Mouse (Mus musculus) liver, embryonic 13.5 days (tissue): ENCODE data around the gene Olfr117. TPM values are rescaled to one million over a fixed set of nuclear protein-coding genes. Genes with fewer than 3 reads are reported as not detected.
"Not testable (repeated sequence)": the region's sequence is repeated elsewhere in the genome, so short reads cannot be mapped to it uniquely, and the experiment has no call there.

Source experiments
- ATAC-seq: fragments of 200-750 bp; cut with Nextera tagmentation; 2 replicates; pipeline ENCODE4 v1.8.0; 2017; ENCODE audit warnings: low read depth, mild to moderate bottlenecking, moderate number of reproducible peaks, moderate library complexity
- DNase-seq: peaks from one replicate; pipeline ENCODE4 v3.0.0; 2022
- H3K27ac ChIP-seq: fragments of 300-500 bp; sonication (generic); 2 replicates; pipeline ENCODE4 v1.5.1; 2015; ENCODE audit warnings: moderate library complexity, mild to moderate bottlenecking, inconsistent platforms
- H3K27me3 ChIP-seq: fragments of 300-500 bp; sonication (generic); 2 replicates; pipeline ENCODE4 v1.6.1; 2015; ENCODE audit warnings: mild to moderate bottlenecking, inconsistent platforms
- H3K36me3 ChIP-seq: fragments of 300-500 bp; sonication (generic); 2 replicates; pipeline ENCODE4 v1.6.1; 2015; ENCODE audit warnings: mild to moderate bottlenecking, inconsistent platforms
- H3K4me1 ChIP-seq: fragments of 300-500 bp; sonication (generic); replicated peaks from 2 replicates; pipeline ENCODE4 v1.6.1; 2015; ENCODE audit warnings: inconsistent platforms
- H3K4me2 ChIP-seq: fragments of 300-500 bp; sonication (generic); 2 replicates; pipeline ENCODE4 v1.6.1; 2015; ENCODE audit warnings: inconsistent platforms, mild to moderate bottlenecking, moderate library complexity
- H3K4me3 ChIP-seq: fragments of 300-500 bp; sonication (generic); replicated peaks from 2 replicates; pipeline ENCODE4 v1.5.1; 2015; ENCODE audit warnings: mild to moderate bottlenecking, inconsistent platforms
- H3K9ac ChIP-seq: fragments of 300-500 bp; sonication (generic); 2 replicates; pipeline ENCODE4 v1.6.1; 2015; ENCODE audit warnings: mild to moderate bottlenecking, inconsistent platforms
- H3K9me3 ChIP-seq: fragments of 300-500 bp; sonication (generic); replicated peaks from 2 replicates; pipeline ENCODE4 v1.6.1; 2016; ENCODE audit warnings: inconsistent platforms
- WGBS: fragments of 180-500 bp; shearing (Covaris S2); methylation state at CpG from one replicate; pipeline ENCODE4 v1.1.7; 2015; ENCODE audit not compliant: insufficient replicate concordance; 5-methylcytosine and 5-hydroxymethylcytosine counted together
- polyA plus RNA-seq: library from polyadenylated mRNA; unstranded; fragments of >200 nt; fragmentation: Nextera tagmentation; extraction: Ambion mirVana; gene quantifications from 2 replicates; pipeline ENCODE4 v1.2.1, GENCODE M21; 2015

Olfr117 gene
- polyA plus RNA-seq = not detected in 2 replicates

DNA sequence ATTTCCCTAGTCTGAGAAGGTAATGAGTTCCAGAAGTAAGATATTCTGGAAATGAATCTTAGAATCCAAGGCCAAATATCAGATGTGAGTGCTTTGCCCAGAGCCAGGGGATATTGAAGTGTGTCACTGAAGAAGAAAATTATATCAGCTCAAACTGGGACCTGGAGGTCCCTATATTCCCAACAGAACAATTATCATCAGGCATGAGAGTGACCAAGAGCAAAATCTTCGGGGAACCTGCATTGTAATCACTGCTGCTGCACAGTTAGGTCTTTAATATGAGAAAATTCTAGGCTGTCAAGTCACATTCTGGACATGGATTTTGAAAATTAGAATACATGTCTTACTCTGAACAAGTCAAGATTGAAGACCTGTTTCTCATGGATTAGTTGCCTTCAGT is at the start of gene Olfr117:
Olfr117 (minus strand) TSS at position 101 of the 400 bp plus-strand sequence.
- Histone ChIP-seq H3K9me3 (no peaks in the 10 kb centered on the region), H3K9ac (no peak within 1 kb of the TSS), H3K27ac (no peak within 1 kb of the TSS), H3K4me1 (no peaks in the 10 kb centered on the region), H3K4me3 (no peak within 1 kb of the TSS), H3K4me2 (no peak within 1 kb of the TSS), H3K36me3 (no peaks in the 10 kb centered on the region), H3K27me3 (no peaks in the 10 kb centered on the region)
- DNase-seq = no peak
- WGBS = 37% methylated on average over 1 of the region's 1 CpGs
- no peak for ATAC-seq

DNA sequence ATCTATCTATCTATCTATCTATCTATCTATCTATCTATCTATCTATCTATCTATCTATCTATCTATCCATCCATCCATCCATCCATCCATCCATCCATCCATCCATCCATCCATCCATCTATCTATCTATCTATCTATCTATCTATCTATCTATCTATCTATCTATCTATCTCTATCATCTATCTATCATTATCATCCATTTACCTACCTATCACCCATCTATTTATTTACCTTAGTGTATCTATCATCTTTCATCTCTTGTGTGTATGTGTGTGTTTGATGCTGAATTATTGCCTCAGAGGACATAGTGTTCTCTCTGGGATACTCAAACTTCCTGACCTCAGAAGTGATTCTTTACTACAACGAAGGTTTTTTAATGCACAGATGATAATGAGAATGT is 32.7 kb upstream of the Olfr117 start, which contains the start of gene Olfr119:
Olfr119 (plus strand) TSS at position 301 of the 400 bp plus-strand sequence.
- ATAC-seq, H3K27ac ChIP-seq: not testable (repeated sequence)
- 40% methylated on average over 1 of the region's 1 CpGs for WGBS

DNA sequence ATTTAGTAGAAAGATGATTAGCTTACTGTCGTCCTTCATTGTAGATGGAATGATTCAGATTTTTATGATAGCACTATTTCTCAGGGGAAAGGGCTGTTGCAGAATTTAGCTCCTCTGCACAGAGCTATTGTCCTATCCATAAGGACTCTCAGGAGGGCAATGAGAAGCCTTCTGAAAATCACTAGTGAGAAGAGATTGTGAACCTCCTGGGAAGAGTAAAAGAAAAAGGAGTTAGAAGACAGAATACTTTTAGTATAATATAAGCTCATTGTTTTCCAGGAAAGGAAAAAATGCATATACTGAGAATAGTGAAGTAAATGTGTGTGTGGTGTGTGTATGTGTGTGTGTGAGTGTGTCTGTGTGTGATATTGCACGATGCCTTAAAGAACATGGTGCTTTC is 3.1 kb upstream of the Olfr117 start, which contains the start of gene Olfr118:
Olfr118 (plus strand) TSS at position 301 of the 400 bp plus-strand sequence.
- H3K27ac ChIP-seq = no peak within 1 kb of the TSS
- DNase-seq (no peak), ATAC-seq (no peak)
- H3K4me1 ChIP-seq = no peaks in the 10 kb centered on the region
- H3K36me3 ChIP-seq = no peaks in the 10 kb centered on the region
- no peak within 1 kb of the TSS for H3K9ac ChIP-seq
- H3K9me3 ChIP-seq = no peaks in the 10 kb centered on the region
- no peak within 1 kb of the TSS for H3K4me3 ChIP-seq
- H3K27me3 ChIP-seq = no peaks in the 10 kb centered on the region
- no peak within 1 kb of the TSS for H3K4me2 ChIP-seq
- 41% methylated on average over 2 of the region's 2 CpGs for WGBS

More for the DNA sequence above, 32.7 kb upstream of the Olfr117 start, which contains the start of gene Olfr119:
- not testable (repeated sequence) for H3K4me1 ChIP-seq, DNase-seq, H3K4me2 ChIP-seq, H3K36me3 ChIP-seq, H3K9me3 ChIP-seq, H3K9ac ChIP-seq, H3K4me3 ChIP-seq, H3K27me3 ChIP-seq

DNA sequence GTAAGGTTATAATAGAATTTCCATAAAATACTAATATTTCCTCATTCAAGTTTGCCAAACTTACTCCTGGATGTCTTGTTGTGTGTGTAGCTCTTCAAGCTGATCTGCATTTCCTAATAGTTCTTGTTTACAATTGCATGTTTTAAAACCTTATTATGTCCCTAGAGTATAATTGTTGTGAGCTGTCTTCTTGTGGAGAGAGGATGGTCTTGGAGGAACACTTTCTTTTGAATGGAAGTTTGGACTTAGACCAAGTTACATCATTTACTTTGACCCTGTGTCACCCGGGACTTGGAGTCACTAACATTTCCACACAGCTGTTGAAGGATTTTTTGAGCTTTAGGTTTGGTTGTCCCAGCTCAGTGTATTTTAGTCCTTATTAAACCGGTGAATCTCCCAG is 36.6 kb downstream of the Olfr117 start, which contains the start of the genes Olfr115 and Olfr116:
Olfr115 (minus strand) TSS at position 101 of the 400 bp plus-strand sequence.
Olfr116 (minus strand) TSS at position 191 of the 400 bp plus-strand sequence.
- H3K4me3 ChIP-seq = no peak within 1 kb of the TSS
- no peak for ATAC-seq
- H3K27me3 ChIP-seq = no peaks in the 10 kb centered on the region
- no peaks in the 10 kb centered on the region for H3K36me3 ChIP-seq
- no peak within 1 kb of the TSS for H3K9ac ChIP-seq
- no peak within 1 kb of the TSS for H3K4me2 ChIP-seq
- H3K27ac ChIP-seq = no peak within 1 kb of the TSS
- H3K4me1 ChIP-seq = no peaks in the 10 kb centered on the region
- DNase-seq = no peak
- WGBS = 59% methylated on average over 2 of the region's 2 CpGs
- peaks cover 3% of the 10 kb centered on the region; the same call in 1 of the 2 replicates for H3K9me3 ChIP-seq

Other genes starting within 250 kb of the Olfr117 start
- not detected in 2 replicates for gene Olfr108, start 218.3 kb downstream of the Olfr117 start, polyA plus RNA-seq
- gene Olfr109, start 204.9 kb downstream of the Olfr117 start, polyA plus RNA-seq = not detected in 2 replicates
- not detected in 2 replicates for gene H2-M2, start 180.2 kb downstream of the Olfr117 start, polyA plus RNA-seq
- gene Olfr110, start 171.3 kb downstream of the Olfr117 start, polyA plus RNA-seq = not detected in 2 replicates
- not detected in 2 replicates for gene Olfr111, start 155.8 kb downstream of the Olfr117 start, polyA plus RNA-seq
- gene Olfr112, start 94.3 kb downstream of the Olfr117 start, polyA plus RNA-seq = not detected in 2 replicates
- not detected in 2 replicates for gene Olfr113, start 86.1 kb downstream of the Olfr117 start, polyA plus RNA-seq
- not detected in 2 replicates for gene Olfr114, start 71.0 kb downstream of the Olfr117 start, polyA plus RNA-seq
- gene Olfr115, start 36.7 kb downstream of the Olfr117 start, polyA plus RNA-seq = not detected in 2 replicates
- gene Olfr116, start 36.6 kb downstream of the Olfr117 start, polyA plus RNA-seq = not detected in 2 replicates
- gene Olfr118, start 3.2 kb upstream of the Olfr117 start, polyA plus RNA-seq = not detected in 2 replicates
- not detected in 2 replicates for gene Olfr119, start 32.8 kb upstream of the Olfr117 start, polyA plus RNA-seq
- gene Olfr120, start 58.0 kb upstream of the Olfr117 start, polyA plus RNA-seq = not detected in 2 replicates
- gene Olfr121, start 85.1 kb upstream of the Olfr117 start, polyA plus RNA-seq = not detected in 2 replicates
- gene Olfr122, start 104.8 kb upstream of the Olfr117 start, polyA plus RNA-seq = not detected in 2 replicates
- gene Olfr123, start 129.7 kb upstream of the Olfr117 start, polyA plus RNA-seq = not detected in 2 replicates
- gene Olfr124, start 136.1 kb upstream of the Olfr117 start, polyA plus RNA-seq = not detected in 2 replicates
- not detected in 2 replicates for gene Olfr125, start 169.2 kb upstream of the Olfr117 start, polyA plus RNA-seq
- gene Olfr126, start 183.7 kb upstream of the Olfr117 start, polyA plus RNA-seq = not detected in 2 replicates
- not detected in 2 replicates for gene Olfr127, start 236.7 kb upstream of the Olfr117 start, polyA plus RNA-seq